Mouse (Mus musculus) T-cell, adult 2 months (primary cell): ENCODE data around the gene Tmem210.
A peak's percentile ranks its signal among the peaks of the same experiment; 100 is the strongest.

Experiments
- DNase-seq: peaks from one replicate; pipeline ENCODE4 v3.0.0; 2022; ENCODE audit warnings: low spot score

Tmem210 gene

DNA sequence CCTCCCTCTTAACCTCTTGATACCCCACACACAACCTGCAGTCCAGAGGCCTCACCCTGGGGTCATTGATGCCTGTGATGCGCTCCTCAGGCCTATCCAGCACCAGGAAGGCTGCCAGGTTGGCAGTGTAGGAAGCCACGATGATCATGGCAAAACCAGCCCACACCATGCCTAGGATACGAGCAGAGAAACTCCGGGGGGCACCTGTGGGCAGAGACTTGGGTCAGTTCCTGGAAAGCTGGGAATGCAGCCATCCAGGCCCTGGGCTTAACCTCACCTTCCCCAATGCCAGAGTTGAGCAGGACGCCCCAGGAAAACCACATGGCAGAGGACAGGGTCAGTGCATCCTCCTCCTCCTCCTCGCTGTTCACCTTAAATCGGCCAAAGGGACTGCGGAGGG lies 9.1 kb downstream of the Tmem210 start:
- no peak for DNase-seq

DNA sequence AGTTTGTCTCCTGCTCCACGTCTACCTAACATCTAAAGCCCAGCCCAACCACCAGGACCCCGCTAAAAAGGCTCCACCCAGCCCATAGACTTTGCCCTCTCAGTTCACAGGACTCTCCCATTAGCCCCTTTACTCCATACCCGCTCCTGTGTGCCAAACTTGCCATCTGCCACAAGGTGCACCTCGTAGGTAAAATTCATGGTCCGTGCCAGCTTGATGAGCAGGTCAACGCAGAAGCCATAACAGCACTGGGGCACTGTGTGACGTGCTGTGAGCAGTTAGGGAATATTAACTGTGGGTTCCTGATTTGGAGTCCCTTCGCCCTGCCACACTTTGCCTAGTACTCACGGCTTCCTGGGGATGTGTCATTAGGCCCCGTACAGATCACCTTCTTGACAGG lies 10.1 kb downstream of the Tmem210 start:
- DNase-seq = no peak

GRCm38 (mm10) chr2:25303452-25303851 lies 15.5 kb downstream of the Tmem210 start:
- no peak for DNase-seq

DNA sequence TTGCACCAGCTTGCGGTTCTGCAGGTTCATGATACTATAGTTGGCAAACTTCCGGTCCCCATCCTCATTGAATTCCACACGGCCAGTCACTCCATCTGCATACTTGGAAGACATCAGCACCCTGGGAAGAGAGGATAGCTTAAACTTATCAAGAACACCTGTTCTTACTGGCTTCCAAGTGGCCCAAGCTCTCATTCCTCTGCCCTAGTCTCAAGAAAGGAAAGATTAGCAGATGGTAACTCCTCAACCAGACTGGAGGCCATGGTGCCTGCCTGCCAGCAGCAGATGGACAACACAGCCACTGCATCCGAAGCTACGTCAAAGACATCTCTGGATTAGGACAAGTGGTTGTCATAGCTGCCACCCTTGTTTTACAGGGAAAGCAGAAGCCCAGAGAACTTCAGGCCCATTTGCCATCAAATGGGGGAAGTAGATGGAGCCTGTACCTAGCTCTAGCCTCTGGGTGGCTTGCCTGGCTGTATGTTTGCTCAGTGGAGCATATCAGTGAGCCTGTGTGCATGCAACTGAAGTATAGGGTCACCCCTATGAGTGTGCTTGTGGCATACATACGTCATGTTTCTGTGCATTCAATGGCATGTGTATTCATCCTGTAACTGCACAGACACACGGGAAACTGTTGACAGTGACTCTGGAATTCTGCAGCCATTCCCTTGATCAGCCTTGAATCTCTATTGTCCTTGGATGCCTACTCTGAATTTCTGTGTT lies 16.1 kb downstream of the Tmem210 start:
- DNase-seq = no peak

GRCm38 (mm10) chr2:25304657-25305541 lies 17.0 kb downstream of the Tmem210 start:
- peak; percentile 31 for DNase-seq

GRCm38 (mm10) chr2:25305587-25306359 lies 17.8 kb downstream of the Tmem210 start:
- DNase-seq = no peak

DNA sequence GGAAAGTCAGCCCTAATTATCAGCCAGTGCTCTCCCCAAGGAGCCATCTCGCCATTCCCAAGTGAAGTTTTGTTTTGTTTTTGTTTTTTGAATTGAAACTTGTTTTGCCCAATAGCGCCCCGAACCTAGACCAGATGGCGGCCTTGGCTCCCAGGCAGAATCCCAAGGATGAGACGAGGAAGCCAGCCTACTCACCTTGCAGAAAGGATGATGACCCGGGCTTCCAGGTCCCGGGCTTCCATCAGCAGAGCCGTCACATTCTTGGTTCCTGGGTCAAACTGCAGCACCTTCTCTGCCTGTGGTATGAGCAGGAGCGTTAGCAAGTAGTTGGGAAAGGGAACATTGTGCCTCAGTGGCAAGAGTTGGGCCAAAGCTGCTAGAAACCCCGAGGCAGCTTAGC lies 22.2 kb downstream of the Tmem210 start:
- no peak for DNase-seq

DNA sequence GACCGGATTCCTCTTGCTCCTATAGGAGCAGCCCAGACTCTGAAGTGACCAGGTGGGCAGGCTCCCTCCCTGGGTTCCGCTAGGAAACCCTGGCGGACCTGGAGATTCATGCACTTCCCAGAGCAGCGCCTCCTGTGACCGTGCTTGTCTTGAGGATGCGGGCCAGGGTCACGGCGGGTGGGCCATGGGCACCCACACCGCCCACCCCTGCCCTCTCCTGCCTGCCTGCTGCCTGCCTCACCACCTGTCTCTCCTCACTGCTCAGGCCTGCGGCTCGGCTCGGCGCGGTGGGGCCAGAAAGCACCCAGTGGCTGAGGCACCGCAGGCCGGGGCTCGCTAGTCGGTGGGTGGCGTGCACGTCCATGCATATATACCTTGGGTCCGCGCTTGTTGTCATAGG lies 23.0 kb downstream of the Tmem210 start:
- no peak for DNase-seq

DNA sequence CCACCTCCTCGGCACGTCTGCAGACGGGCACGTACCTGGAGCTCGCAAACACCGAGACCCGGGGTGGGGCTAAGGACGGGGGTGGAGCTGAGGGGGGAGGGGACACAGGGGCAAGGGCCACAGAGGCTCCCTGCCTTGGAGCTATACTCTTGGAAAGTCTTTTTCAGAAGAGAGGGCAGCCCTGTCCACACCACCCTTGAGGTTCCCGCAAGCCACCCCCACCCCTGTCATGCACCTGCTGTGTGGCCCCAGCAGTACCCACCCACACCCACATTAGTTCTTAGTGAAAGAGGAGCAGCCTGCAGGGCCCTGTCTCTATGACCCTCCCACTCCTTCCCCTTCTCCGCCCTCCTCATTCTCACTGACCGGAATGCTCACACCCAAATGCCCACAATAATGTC lies 23.5 kb downstream of the Tmem210 start:
- DNase-seq = no peak

DNA sequence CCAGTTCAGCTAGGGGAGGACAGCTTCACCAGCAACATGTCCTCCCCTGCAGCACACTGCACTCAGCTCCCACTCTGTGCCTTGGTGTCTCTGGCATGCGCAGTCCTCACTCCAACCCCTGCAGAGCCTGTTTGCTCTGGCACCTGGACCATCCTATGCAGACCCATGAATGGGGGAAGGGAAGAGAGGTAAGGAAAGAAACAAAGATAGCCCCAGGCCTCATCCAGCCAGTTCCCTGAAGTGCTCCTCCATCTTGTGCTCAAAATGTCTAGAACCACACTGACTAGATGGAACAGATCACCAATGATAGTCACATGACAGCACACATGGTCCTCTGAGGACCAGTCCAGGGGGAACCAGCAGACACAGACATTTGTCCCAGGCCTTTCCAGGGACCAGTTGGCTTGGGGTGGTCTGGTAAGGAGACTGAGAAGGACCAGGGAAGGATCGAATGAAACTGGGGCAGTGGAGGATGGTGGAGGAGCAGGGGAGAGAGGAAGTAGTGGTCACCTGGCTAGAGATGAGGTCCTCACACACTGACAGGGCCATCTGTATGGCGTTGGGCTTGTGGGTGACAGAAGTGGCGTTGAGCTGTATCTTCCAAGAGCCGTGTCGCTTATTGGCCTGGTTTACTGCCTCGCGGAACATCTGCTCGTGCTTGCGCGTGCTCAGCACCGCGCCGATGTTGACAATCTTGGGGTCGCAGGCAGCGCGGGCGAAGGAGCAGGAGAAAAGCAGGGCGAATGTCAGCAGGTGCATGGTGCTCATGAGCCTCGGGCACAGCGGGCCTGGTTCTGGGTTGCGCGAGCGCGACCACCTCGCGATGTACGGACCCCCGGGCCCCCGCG lies 30.4 kb downstream of the Tmem210 start:
- no peak for DNase-seq

- peak; percentile 21 for DNase-seq
These were observed 31.2 kb downstream of the Tmem210 start, which contains the start of gene Grin1 for GRCm38 (mm10) chr2:25318971-25319773. Grin1 (minus strand) TSS chr2:25319187.

GRCm38 (mm10) chr2:25320084-25320483 lies 32.1 kb downstream of the Tmem210 start:
- no peak for DNase-seq

DNA sequence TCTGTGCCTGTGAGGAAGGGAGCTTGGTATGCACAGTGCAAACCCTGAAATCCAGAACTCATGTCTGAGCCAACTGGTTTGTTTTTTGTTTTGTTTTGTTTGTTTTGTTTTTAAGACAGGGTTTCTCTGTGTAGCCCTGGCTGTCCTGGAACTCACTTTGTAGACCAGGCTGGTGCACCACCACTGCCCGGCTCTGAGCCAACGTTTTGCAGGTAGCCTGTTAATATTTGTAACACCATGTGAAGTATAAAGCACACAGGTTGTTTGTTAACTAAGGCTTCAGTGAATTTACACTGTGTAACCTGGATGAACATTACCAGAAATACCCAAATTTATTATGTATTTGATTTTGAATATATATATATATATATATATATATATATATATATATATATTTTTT lies 38.1 kb downstream of the Tmem210 start:
- no peak for DNase-seq

- DNase-seq = no peak
These were observed 40.5 kb downstream of the Tmem210 start for GRCm38 (mm10) chr2:25328440-25328839.

GRCm38 (mm10) chr2:25331470-25331869 lies 43.5 kb downstream of the Tmem210 start:
- DNase-seq = no peak

GRCm38 (mm10) chr2:25332286-25333160 lies 44.6 kb downstream of the Tmem210 start, which contains the start of gene Man1b1:
Man1b1 (plus strand) TSS chr2:25332338.
- peak; percentile 100 for DNase-seq

- DNase-seq = no peak
These were observed 45.6 kb downstream of the Tmem210 start for GRCm38 (mm10) chr2:25333569-25333968.

DNA sequence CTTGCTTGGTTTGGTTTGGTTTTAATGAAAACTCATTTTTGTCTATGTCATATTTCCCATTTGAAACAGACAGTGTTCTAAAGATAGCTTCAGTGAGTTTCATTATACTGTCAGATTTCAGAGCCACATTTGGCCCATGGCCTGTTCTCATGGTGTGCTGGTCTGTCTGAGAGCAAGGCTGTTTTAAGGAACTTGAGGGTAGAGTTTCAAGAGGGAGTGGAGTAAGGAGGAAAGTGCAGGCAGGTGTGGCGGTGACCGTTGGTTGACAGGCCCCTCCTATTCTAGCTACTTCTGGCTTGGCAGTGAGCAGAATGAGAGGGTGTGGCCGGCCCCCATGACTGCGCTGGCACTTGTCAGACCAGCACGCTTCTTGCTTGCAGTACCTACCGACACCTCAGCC lies 50.4 kb downstream of the Tmem210 start:
- no peak for DNase-seq
